8 mouse cellular contexts compared by ENCODE assay signal in the genomic region with DNA sequence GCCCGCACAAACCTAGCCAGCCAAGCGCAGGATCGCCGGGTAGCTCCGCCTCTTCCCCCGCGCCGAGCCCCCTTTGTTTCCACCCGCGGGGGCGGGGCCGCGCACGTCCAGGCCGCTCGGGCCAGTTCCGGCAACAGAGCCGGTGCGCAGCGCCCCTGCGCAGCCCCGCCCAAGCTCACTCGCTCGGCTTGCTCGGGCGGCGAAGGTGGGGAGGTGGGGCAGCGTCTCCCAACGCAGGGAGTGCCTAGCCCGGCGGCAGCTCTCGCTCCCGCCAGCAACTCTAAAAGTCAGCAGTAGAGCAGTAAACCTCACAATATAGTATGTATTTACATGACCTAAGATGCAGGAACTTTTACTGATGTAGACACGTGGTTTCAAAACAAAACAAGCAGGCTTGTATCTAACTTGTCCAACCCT.
DNase-seq lines count a peak whose midpoint lies in the region; ATAC-seq and TF ChIP-seq lines count a peak whose summit lies in the region.

No protein-coding gene starts in this region.

- ATAC-seq in hindbrain, postnatal 0 days: peak; percentile 93
- ATAC-seq in megakaryocyte, adult 5-6 weeks (ENCODE audit: poor library complexity, severe bottlenecking): peak; percentile 84

- no peak for TF ChIP-seq CTCF in hindbrain, postnatal 0 days (IDR thresholded peaks at IDR 0.05; ENCODE audit: low read depth)
- TF ChIP-seq CTCF in left cerebral cortex, adult 2 months (IDR thresholded peaks at IDR 0.05): no peak

- peak overlapping the region; percentile 36 for H3K4me3 ChIP-seq in hindbrain, postnatal 0 days (ENCODE audit: low read length)
- H3K4me3 ChIP-seq in left cerebral cortex, adult 2 months: peak overlapping the region; percentile 91

- H3K9ac ChIP-seq in hindbrain, postnatal 0 days (replicated peaks; ENCODE audit: low read length): 0 out of 2 replicates have a peak overlapping the region, but pooled peaks have one; percentile 6

- intact Hi-C loops in left cerebral cortex, adult 2 months (cut with DNase I): loop anchor here (5.0 kb wide), 1 partner anchor 64 kb away; a partner anchor contains a TSS

- peaks cover 21% of the 10 kb centered on the region for H3K4me1 ChIP-seq in hindbrain, postnatal 0 days (ENCODE audit: insufficient read depth, low read length)

- no peaks in the 10 kb centered on the region for H3K27me3 ChIP-seq in hindbrain, postnatal 0 days (ENCODE audit: insufficient read depth, low read length)

- H3K4me2 ChIP-seq in hindbrain, postnatal 0 days (ENCODE audit: low read depth, low read length): peak overlapping the region; percentile 56

- H3K9me3 ChIP-seq in hindbrain, postnatal 0 days (ENCODE audit: low read length): no peaks in the 10 kb centered on the region

- DNase-seq in WW6 (ENCODE audit: low read depth, low spot score): peak; percentile 89
- peak; percentile 81 to 92 for DNase-seq in cerebellum, postnatal 4 days (ENCODE audit: low spot score in 2 of 2)
- DNase-seq in gastrocnemius, adult 18-20 months (ENCODE audit: low spot score): peak; percentile 93
- DNase-seq in hindbrain, postnatal 0 days (ENCODE audit: low spot score): peak; percentile 97
- DNase-seq in left cerebral cortex, adult 2 months (ENCODE audit: extremely low spot score in 1 of 2, low spot score in 2 of 2): peak; percentile 90 to 91
- peak; percentile 87 to 88 for DNase-seq in right cerebral cortex, adult 2 months (ENCODE audit: low spot score in 2 of 2)
- DNase-seq in urinary bladder, postnatal 14 days (ENCODE audit: low spot score): peak; percentile 98

- 0% methylated on average over 24 of the region's 34 CpGs for WGBS in hindbrain, postnatal 0 days

- no peaks in the 10 kb centered on the region for H3K36me3 ChIP-seq in hindbrain, postnatal 0 days (ENCODE audit: insufficient read depth, low read length)

- H3K27ac ChIP-seq in hindbrain, postnatal 0 days: no peak overlapping the region
- peak overlapping the region; percentile 50 for H3K27ac ChIP-seq in left cerebral cortex, adult 2 months
